Mouse (Mus musculus): ENCODE results near the gene Zfp804a. TPM values are rescaled to one million over a fixed set of nuclear protein-coding genes. Genes with fewer than 3 reads are reported as not detected.

Gene Zfp804a
- polyA plus RNA-seq (2014; fragmentation: Nextera tagmentation; extraction: Ambion mirVana): 3.9 and 4.6 TPM in 2 replicates

DNA sequence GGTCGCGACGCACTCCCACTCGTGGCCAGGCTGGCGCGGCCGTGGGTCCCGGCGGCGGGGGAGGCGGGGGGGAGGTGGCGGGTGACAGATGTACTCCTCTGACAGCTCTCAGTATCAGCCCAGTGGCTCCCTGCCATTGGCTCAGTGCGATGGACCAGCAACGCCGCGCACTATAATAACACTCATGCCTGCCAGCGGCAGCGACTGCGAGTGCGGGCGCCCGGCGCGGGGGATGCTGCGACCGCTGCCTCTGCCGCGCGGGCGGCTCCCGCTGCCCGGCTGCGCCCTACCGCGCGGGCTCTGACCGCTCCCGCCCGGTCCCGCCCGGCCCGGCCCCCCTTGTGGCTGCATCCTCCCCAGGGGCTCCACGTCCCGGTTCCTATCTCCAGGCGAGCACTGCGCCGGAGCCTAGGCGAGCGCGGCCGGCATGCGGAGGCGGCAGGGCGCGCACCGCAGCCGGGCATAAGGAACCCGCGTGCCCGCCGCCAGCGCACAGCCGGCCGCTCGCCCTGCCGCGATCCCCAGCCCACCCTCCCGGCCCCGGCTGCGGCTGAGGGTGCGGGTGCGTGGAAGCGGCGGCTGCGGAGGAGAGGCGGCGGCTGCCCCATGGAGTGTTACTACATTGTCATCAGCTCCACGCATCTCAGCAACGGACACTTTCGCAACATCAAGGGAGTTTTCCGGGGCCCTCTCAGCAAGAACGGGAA lies at the start of gene Zfp804a:
TSS of gene Zfp804a (plus strand) at position 38 of the 707 bp plus-strand sequence.
- Histone ChIP-seq H3K9ac (replicated peaks; ENCODE audit: low read depth, low read length) (peak within 1 kb of the TSS; percentile 55), H3K36me3 (ENCODE audit: control insufficient read depth, insufficient read depth, low read length) (no peaks in the 10 kb centered on the region), H3K27me3 (ENCODE audit: control insufficient read depth, insufficient read depth, low read length) (no peaks in the 10 kb centered on the region), H3K4me1 (ENCODE audit: control insufficient read depth, insufficient read depth, low read length) (no peaks in the 10 kb centered on the region), H3K9me3 (ENCODE audit: control insufficient read depth, low read depth, low read length) (no peaks in the 10 kb centered on the region), H3K4me2 (replicated peaks; ENCODE audit: low read depth, low read length) (peak within 1 kb of the TSS; percentile 97), H3K4me3 (ENCODE audit: low read depth, low read length) (peak within 1 kb of the TSS; percentile 60), H3K27ac (ENCODE audit: low read length) (no peak within 1 kb of the TSS)
- WGBS: under 1% methylated on average over 81 of the region's 82 CpGs
- ATAC-seq (ENCODE audit: insufficient number of reproducible peaks, insufficient read depth, low FRiP score, low read depth): peak; percentile 82

DNA sequence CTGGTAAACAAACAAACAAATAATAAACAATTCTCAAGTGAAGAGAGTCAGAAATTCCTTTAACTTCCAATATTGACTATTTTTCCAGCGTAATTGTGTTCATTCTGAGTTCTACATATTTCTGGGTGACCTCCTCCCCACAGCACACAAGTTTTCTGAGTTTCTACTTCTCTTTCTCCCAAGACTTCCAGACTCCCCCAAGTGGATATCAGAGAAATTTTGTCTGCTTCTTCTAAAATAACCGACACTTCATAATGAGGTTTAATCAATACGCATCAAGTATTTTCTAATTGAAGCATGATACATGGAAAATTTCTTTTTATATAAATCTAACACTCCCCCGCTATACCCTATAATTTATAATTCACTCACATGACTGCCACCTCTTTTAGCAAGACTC lies 1.4 kb upstream of the Zfp804a start:
- Histone ChIP-seq H3K9ac (replicated peaks; ENCODE audit: low read depth, low read length) (no peak overlapping the region), H3K4me1 (ENCODE audit: control insufficient read depth, insufficient read depth, low read length) (no peaks in the 10 kb centered on the region), H3K27me3 (ENCODE audit: control insufficient read depth, insufficient read depth, low read length) (no peaks in the 10 kb centered on the region), H3K9me3 (ENCODE audit: control insufficient read depth, low read depth, low read length) (no peaks in the 10 kb centered on the region), H3K4me3 (ENCODE audit: low read depth, low read length) (no peak overlapping the region), H3K4me2 (replicated peaks; ENCODE audit: low read depth, low read length) (no peak overlapping the region), H3K36me3 (ENCODE audit: control insufficient read depth, insufficient read depth, low read length) (no peaks in the 10 kb centered on the region), H3K27ac (ENCODE audit: low read length) (no peak overlapping the region)
- no peak for ATAC-seq (ENCODE audit: insufficient number of reproducible peaks, insufficient read depth, low FRiP score, low read depth)
- 76% methylated on average over 4 of the region's 4 CpGs for WGBS

DNA sequence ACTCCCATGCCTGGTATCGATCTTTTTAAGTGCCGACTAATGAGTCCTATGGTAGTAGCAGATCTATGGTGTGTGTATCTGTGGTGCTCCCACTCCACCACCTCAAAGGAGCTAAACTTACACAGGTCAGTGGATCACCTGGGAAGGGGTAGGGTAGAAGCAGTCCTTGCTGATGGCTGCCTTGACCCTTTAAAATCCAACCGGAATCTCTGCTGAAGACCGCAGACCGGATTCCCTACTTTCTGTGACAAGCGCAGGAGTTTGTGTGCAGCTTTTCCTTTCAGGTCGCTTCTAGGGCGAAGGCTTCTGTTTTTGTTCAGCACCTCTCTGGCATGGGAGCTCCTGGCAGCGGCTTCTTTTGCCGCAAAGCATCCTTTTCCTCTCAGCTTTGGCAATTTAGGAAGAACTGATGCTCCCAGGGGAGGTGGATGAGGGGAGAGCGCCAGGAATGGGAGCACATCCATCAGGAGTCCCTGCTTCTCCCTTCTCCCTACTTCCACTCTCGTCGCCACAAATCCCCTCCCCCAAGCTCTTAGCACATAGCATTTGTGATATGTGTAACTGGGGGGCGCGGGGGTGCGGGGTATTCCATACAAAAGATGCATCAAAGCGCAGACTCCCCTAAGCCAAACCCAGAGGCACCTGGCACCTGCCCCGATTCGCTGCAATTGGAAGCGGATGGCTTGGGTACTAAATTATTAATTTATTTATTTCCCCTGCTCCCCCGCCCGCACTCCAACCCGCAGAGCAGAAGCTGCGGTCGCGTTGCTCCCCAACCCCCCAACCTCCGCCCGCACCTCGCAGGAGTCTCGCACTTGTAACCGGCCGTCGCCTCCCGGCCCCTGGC lies 461 bp upstream of the Zfp804a start:
- Histone ChIP-seq H3K9ac (replicated peaks; ENCODE audit: low read depth, low read length) (0 out of 2 replicates have a peak overlapping the region, but pooled peaks have one; percentile 55), H3K4me1 (ENCODE audit: control insufficient read depth, insufficient read depth, low read length) (no peaks in the 10 kb centered on the region), H3K4me2 (replicated peaks; ENCODE audit: low read depth, low read length) (peak overlapping the region; percentile 97), H3K9me3 (ENCODE audit: control insufficient read depth, low read depth, low read length) (no peaks in the 10 kb centered on the region), H3K27me3 (ENCODE audit: control insufficient read depth, insufficient read depth, low read length) (no peaks in the 10 kb centered on the region), H3K27ac (ENCODE audit: low read length) (no peak overlapping the region), H3K36me3 (ENCODE audit: control insufficient read depth, insufficient read depth, low read length) (no peaks in the 10 kb centered on the region), H3K4me3 (ENCODE audit: low read depth, low read length) (peak overlapping the region; percentile 60)
- no peak; the same call in 1 of the 2 replicates for ATAC-seq (ENCODE audit: insufficient number of reproducible peaks, insufficient read depth, low FRiP score, low read depth)
- 4% methylated on average over 34 of the region's 34 CpGs for WGBS

- no peak for ATAC-seq (ENCODE audit: insufficient number of reproducible peaks, insufficient read depth, low FRiP score, low read depth)
- peak overlapping the region; percentile 60; the same call in 1 of the 2 replicates for H3K4me3 ChIP-seq (ENCODE audit: low read depth, low read length)
- WGBS: 67% methylated on average over 4 of the region's 4 CpGs
These were observed 1.4 kb downstream of the Zfp804a start for GRCm38 (mm10) chr2:82054446-82054845.

GRCm38 (mm10) chr2:82064671-82065070 lies 11.6 kb downstream of the Zfp804a start:
- Histone ChIP-seq H3K4me3 (ENCODE audit: low read depth, low read length) (no peak overlapping the region), H3K36me3 (ENCODE audit: control insufficient read depth, insufficient read depth, low read length) (no peaks in the 10 kb centered on the region), H3K27me3 (ENCODE audit: control insufficient read depth, insufficient read depth, low read length) (no peaks in the 10 kb centered on the region), H3K27ac (ENCODE audit: low read length) (no peak overlapping the region), H3K4me1 (ENCODE audit: control insufficient read depth, insufficient read depth, low read length) (no peaks in the 10 kb centered on the region), H3K4me2 (replicated peaks; ENCODE audit: low read depth, low read length) (no peak overlapping the region), H3K9ac (replicated peaks; ENCODE audit: low read depth, low read length) (no peak overlapping the region), H3K9me3 (ENCODE audit: control insufficient read depth, low read depth, low read length) (no peaks in the 10 kb centered on the region)
- WGBS: 29% methylated on average over 5 of the region's 5 CpGs
- no peak for ATAC-seq (ENCODE audit: insufficient number of reproducible peaks, insufficient read depth, low FRiP score, low read depth)

More at GRCm38 (mm10) chr2:82054446-82054845, 1.4 kb downstream of the Zfp804a start:
- Histone ChIP-seq H3K27me3 (ENCODE audit: control insufficient read depth, insufficient read depth, low read length) (no peaks in the 10 kb centered on the region), H3K9me3 (ENCODE audit: control insufficient read depth, low read depth, low read length) (no peaks in the 10 kb centered on the region), H3K36me3 (ENCODE audit: control insufficient read depth, insufficient read depth, low read length) (no peaks in the 10 kb centered on the region), H3K4me2 (replicated peaks; ENCODE audit: low read depth, low read length) (peak overlapping the region; percentile 97), H3K4me1 (ENCODE audit: control insufficient read depth, insufficient read depth, low read length) (no peaks in the 10 kb centered on the region), H3K27ac (ENCODE audit: low read length) (no peak overlapping the region), H3K9ac (replicated peaks; ENCODE audit: low read depth, low read length) (no peak overlapping the region)

- H3K9me3 ChIP-seq (ENCODE audit: control insufficient read depth, low read depth, low read length): no peaks in the 10 kb centered on the region
- H3K9ac ChIP-seq (replicated peaks; ENCODE audit: low read depth, low read length): no peak overlapping the region
- H3K27ac ChIP-seq (ENCODE audit: low read length): no peak overlapping the region
- no peak overlapping the region for H3K4me3 ChIP-seq (ENCODE audit: low read depth, low read length)
- no peak for ATAC-seq (ENCODE audit: insufficient number of reproducible peaks, insufficient read depth, low FRiP score, low read depth)
- H3K4me1 ChIP-seq (ENCODE audit: control insufficient read depth, insufficient read depth, low read length): no peaks in the 10 kb centered on the region
- H3K4me2 ChIP-seq (replicated peaks; ENCODE audit: low read depth, low read length): no peak overlapping the region
- H3K27me3 ChIP-seq (ENCODE audit: control insufficient read depth, insufficient read depth, low read length): no peaks in the 10 kb centered on the region
- H3K36me3 ChIP-seq (ENCODE audit: control insufficient read depth, insufficient read depth, low read length): no peaks in the 10 kb centered on the region
- WGBS: 90% methylated on average over 1 of the region's 1 CpGs
These were observed 14.9 kb downstream of the Zfp804a start for GRCm38 (mm10) chr2:82067912-82068311.

GRCm38 (mm10) chr2:82069172-82069571 lies 16.1 kb downstream of the Zfp804a start:
- Histone ChIP-seq H3K9ac (replicated peaks; ENCODE audit: low read depth, low read length) (no peak overlapping the region), H3K36me3 (ENCODE audit: control insufficient read depth, insufficient read depth, low read length) (no peaks in the 10 kb centered on the region), H3K4me3 (ENCODE audit: low read depth, low read length) (no peak overlapping the region), H3K4me2 (replicated peaks; ENCODE audit: low read depth, low read length) (no peak overlapping the region), H3K9me3 (ENCODE audit: control insufficient read depth, low read depth, low read length) (no peaks in the 10 kb centered on the region), H3K27ac (ENCODE audit: low read length) (no peak overlapping the region), H3K4me1 (ENCODE audit: control insufficient read depth, insufficient read depth, low read length) (no peaks in the 10 kb centered on the region), H3K27me3 (ENCODE audit: control insufficient read depth, insufficient read depth, low read length) (no peaks in the 10 kb centered on the region)
- ATAC-seq (ENCODE audit: insufficient number of reproducible peaks, insufficient read depth, low FRiP score, low read depth): no peak
- 52% methylated on average over 1 of the region's 1 CpGs for WGBS

GRCm38 (mm10) chr2:82076883-82077282 lies 23.9 kb downstream of the Zfp804a start:
- Histone ChIP-seq H3K27me3 (ENCODE audit: control insufficient read depth, insufficient read depth, low read length) (no peaks in the 10 kb centered on the region), H3K27ac (ENCODE audit: low read length) (no peak overlapping the region), H3K4me1 (ENCODE audit: control insufficient read depth, insufficient read depth, low read length) (no peaks in the 10 kb centered on the region), H3K9me3 (ENCODE audit: control insufficient read depth, low read depth, low read length) (no peaks in the 10 kb centered on the region), H3K9ac (replicated peaks; ENCODE audit: low read depth, low read length) (no peak overlapping the region), H3K4me2 (replicated peaks; ENCODE audit: low read depth, low read length) (no peak overlapping the region), H3K36me3 (ENCODE audit: control insufficient read depth, insufficient read depth, low read length) (no peaks in the 10 kb centered on the region), H3K4me3 (ENCODE audit: low read depth, low read length) (no peak overlapping the region)
- WGBS: 80% methylated on average over 3 of the region's 3 CpGs
- no peak for ATAC-seq (ENCODE audit: insufficient number of reproducible peaks, insufficient read depth, low FRiP score, low read depth)

Measured in stomach, embryonic 14.5 days (tissue).